In genomic region chrX:51680428-51681169, GRCm38 (mm10) we compare ENCODE assay signal across 9 mouse cellular contexts. TPM values are rescaled to one million over a fixed set of nuclear protein-coding genes. Genes with fewer than 3 reads are reported as not detected.
DNase-seq lines count a peak whose midpoint lies in the region; ATAC-seq and TF ChIP-seq lines count a peak whose summit lies in the region.
"Had no signal": no experiment of that assay in that cellular context is flagged by ENCODE, and none has a peak within 500 bp of the region (broad histone marks: within the 10 kb centered on the region; RNA-seq: fewer than 3 reads in every experiment).

No protein-coding gene starts in this region.

- no peaks in the 10 kb centered on the region for H3K4me1 ChIP-seq in lung, embryonic 14.5 days (ENCODE audit: insufficient read depth)
- no peaks in the 10 kb centered on the region for H3K4me1 ChIP-seq in intestine, embryonic 16.5 days (ENCODE audit: control insufficient read depth, insufficient read depth, low read length)
- 0 out of 2 replicates have a peak, but pooled peaks cover 4% of the 10 kb centered on the region for H3K4me1 ChIP-seq in limb, embryonic 13.5 days
- no peaks in the 10 kb centered on the region for H3K4me1 ChIP-seq in neural tube, embryonic 12.5 days

- peak; percentile 76 for ATAC-seq in lung, embryonic 14.5 days (ENCODE audit: insufficient read depth)
- ATAC-seq in intestine, embryonic 16.5 days = peak; percentile 64
- peak; percentile 71 for ATAC-seq in limb, embryonic 13.5 days (ENCODE audit: low FRiP score, low read depth)
- ATAC-seq in neural tube, embryonic 12.5 days (ENCODE audit: low FRiP score, low read depth) = peak; percentile 90

- no peaks in the 10 kb centered on the region for H3K36me3 ChIP-seq in lung, embryonic 14.5 days (ENCODE audit: insufficient read depth)
- no peaks in the 10 kb centered on the region for H3K36me3 ChIP-seq in intestine, embryonic 16.5 days (ENCODE audit: control insufficient read depth, insufficient read depth, low read length)
- 0 out of 2 replicates have a peak, but pooled peaks cover 3% of the 10 kb centered on the region for H3K36me3 ChIP-seq in limb, embryonic 13.5 days
- H3K36me3 ChIP-seq in neural tube, embryonic 12.5 days = no peaks in the 10 kb centered on the region

- no peaks in the 10 kb centered on the region for H3K9me3 ChIP-seq in lung, embryonic 14.5 days (ENCODE audit: low read depth, low read length)
- H3K9me3 ChIP-seq in intestine, embryonic 16.5 days (ENCODE audit: control insufficient read depth, low read length) = no peaks in the 10 kb centered on the region
- no peaks in the 10 kb centered on the region for H3K9me3 ChIP-seq in limb, embryonic 13.5 days
- H3K9me3 ChIP-seq in neural tube, embryonic 12.5 days = no peaks in the 10 kb centered on the region

- peak overlapping the region; percentile 48 for H3K4me3 ChIP-seq in lung, embryonic 14.5 days (ENCODE audit: low read depth, low read length)
- H3K4me3 ChIP-seq in intestine, embryonic 16.5 days (ENCODE audit: low read length) = peak overlapping the region; percentile 55
- H3K4me3 ChIP-seq in limb, embryonic 13.5 days = peak overlapping the region; percentile 57
- peak overlapping the region; percentile 44 for H3K4me3 ChIP-seq in neural tube, embryonic 12.5 days

- no peak overlapping the region for H3K27ac ChIP-seq in lung, embryonic 14.5 days (ENCODE audit: low read depth)
- no peak overlapping the region for H3K27ac ChIP-seq in intestine, embryonic 16.5 days (ENCODE audit: low read length)
- H3K27ac ChIP-seq in limb, embryonic 13.5 days = peak overlapping the region; percentile 70
- H3K27ac ChIP-seq in neural tube, embryonic 12.5 days = no peak overlapping the region

- no peak for TF ChIP-seq CTCF in lung, embryonic 14.5 days (IDR thresholded peaks at IDR 0.05; ENCODE audit: low read depth)

- peak overlapping the region; percentile 77 for H3K4me2 ChIP-seq in lung, embryonic 14.5 days
- peak overlapping the region; percentile 89 for H3K4me2 ChIP-seq in intestine, embryonic 16.5 days (ENCODE audit: low read depth, low read length)
- peak overlapping the region; percentile 75 for H3K4me2 ChIP-seq in limb, embryonic 13.5 days (replicated peaks)
- H3K4me2 ChIP-seq in neural tube, embryonic 12.5 days (replicated peaks) = peak overlapping the region; percentile 76

- no peaks in the 10 kb centered on the region for H3K27me3 ChIP-seq in lung, embryonic 14.5 days (ENCODE audit: insufficient read depth, low read length)
- peaks cover 20% of the 10 kb centered on the region; the same call in 1 of the 2 replicates for H3K27me3 ChIP-seq in intestine, embryonic 16.5 days (replicated peaks; ENCODE audit: control insufficient read depth, insufficient read depth, low read length)
- peaks cover 50% of the 10 kb centered on the region for H3K27me3 ChIP-seq in limb, embryonic 13.5 days
- 0 out of 2 replicates have a peak, but pooled peaks cover 13% of the 10 kb centered on the region for H3K27me3 ChIP-seq in neural tube, embryonic 12.5 days (replicated peaks)

- WGBS in lung, embryonic 14.5 days = 13% methylated on average over 52 of the region's 70 CpGs
- WGBS in intestine, embryonic 16.5 days = 15% methylated on average over 55 of the region's 70 CpGs
- 15% methylated on average over 54 of the region's 70 CpGs for WGBS in limb, embryonic 13.5 days
- WGBS in neural tube, embryonic 12.5 days = 23% methylated on average over 69 of the region's 70 CpGs

- peak; percentile 63 for DNase-seq in lung, embryonic 14.5 days
- DNase-seq in lung, postnatal 25 days (ENCODE audit: low spot score) = no peak
- DNase-seq in cerebellum, postnatal 14 days = peak; percentile 52 to 66
- peak; percentile 43 for DNase-seq in gastrocnemius, postnatal 10 days
- no peak for DNase-seq in T-cell, adult 2 months (ENCODE audit: low spot score)

- H3K9ac ChIP-seq in lung, embryonic 14.5 days = peak overlapping the region; percentile 52
- H3K9ac ChIP-seq in intestine, embryonic 16.5 days (ENCODE audit: low read depth, low read length) = peak overlapping the region; percentile 63
- peak overlapping the region; percentile 72 for H3K9ac ChIP-seq in limb, embryonic 13.5 days
- peak overlapping the region; percentile 57 for H3K9ac ChIP-seq in neural tube, embryonic 12.5 days

RNA-seq across cellular contexts. Expression of gene Hs6st2, which starts 1.1 kb away (rescaled TPM):
- polyA plus RNA-seq in lung, embryonic 14.5 days (2014; fragmentation: Nextera tagmentation; extraction: Ambion mirVana) = 17.1 and 17.5 TPM in 2 replicates
- 10 to 100 TPM; 33.4 to 35.1 TPM for total RNA-seq in gastrocnemius, postnatal 10 days (2021)
- 4.3 and 4.4 TPM in 2 replicates for polyA plus RNA-seq in intestine, embryonic 16.5 days (2015; fragmentation: Nextera tagmentation; extraction: Ambion mirVana)
- 37.3 and 39.1 TPM in 2 replicates for polyA plus RNA-seq in limb, embryonic 13.5 days (2015; fragmentation: Nextera tagmentation; extraction: Ambion mirVana)
- polyA plus RNA-seq in neural tube, embryonic 12.5 days (2016; fragmentation: Nextera tagmentation; extraction: Ambion mirVana) = 12.4 and 14.3 TPM in 2 replicates
- total RNA-seq: MEL had no signal

Comparison
In these comparisons a context has a peak if more than half of its experiments do, and no peak if none do; other contexts are left out.
1. DNase-seq: peak in lung, embryonic 14.5 days (single experiment), cerebellum, postnatal 14 days (2 of 2) and gastrocnemius, postnatal 10 days (single experiment); none in lung, postnatal 25 days (single experiment) and T-cell, adult 2 months (single experiment).
2. Peak in every context shown above with its lines, with median percentiles within 50 percentile points of each other: ATAC-seq, H3K4me2 ChIP-seq, H3K4me3 ChIP-seq and H3K9ac ChIP-seq.